Mouse (Mus musculus) cortical plate, adult 2 months (tissue): ENCODE data around the gene Capzb.

Experiments used
- CTCF ChIP-seq: fragments of 200-500 bp; IDR thresholded peaks from 2 replicates; pipeline ENCODE4 v1.5.1; 2011; ENCODE audit warnings: mild to moderate bottlenecking, control low read depth, low read length; ENCODE audit not compliant: insufficient read depth; ENCODE audit errors: extremely low read depth
- POLR2A ChIP-seq: fragments of 200-500 bp; IDR thresholded peaks from 2 replicates; pipeline ENCODE4 v1.6.1; 2011; ENCODE audit warnings: mild to moderate bottlenecking, low read length, control low read depth; ENCODE audit not compliant: insufficient read depth; ENCODE audit errors: extremely low read depth

- TF ChIP-seq POLR2A (no peak), CTCF (no peak)
These were observed 118.4 kb downstream of the Capzb start for GRCm38 (mm10) chr4:139310899-139311701.
